In the genomic region with DNA sequence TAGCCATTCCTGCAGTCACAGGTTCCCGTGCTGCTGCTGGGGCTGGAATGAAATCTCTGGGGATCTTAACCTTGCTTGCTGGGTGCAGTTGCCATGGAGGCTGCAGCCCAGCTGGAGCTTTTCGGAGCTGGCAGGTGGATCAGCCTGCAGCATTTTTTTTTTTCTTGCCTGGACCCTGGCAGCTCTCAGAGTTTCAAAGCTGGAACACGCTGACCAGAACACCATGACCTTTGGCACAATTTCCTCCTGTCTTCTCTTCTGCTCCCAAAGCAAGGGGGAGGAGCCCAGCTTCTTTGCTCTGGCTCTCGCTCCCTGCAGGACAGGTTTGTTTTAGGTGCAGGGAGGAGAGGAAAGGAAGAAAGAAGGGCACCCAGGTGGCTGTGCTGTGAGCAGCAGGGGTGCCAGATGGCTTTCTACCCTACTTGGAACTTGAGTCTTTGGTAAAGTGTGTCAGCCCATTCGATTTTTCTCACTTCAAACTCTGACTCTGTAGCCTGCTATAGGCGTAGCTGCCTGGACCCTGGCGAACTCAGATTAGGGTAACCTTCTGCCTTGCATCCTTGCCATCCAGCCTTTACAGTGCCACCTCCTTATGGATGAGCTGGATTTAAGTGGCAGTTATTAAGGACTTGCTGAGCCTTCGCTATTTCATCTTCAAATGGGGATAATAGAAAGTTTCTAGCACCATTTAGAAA, we compare ENCODE assay signal across 8 mouse cellular contexts.
DNase-seq lines count a peak whose midpoint lies in the region.

No protein-coding gene starts in this region.

- DNase-seq in thymus, postnatal 14 days: peak; percentile 9
- DNase-seq in thymus, postnatal 10 days (ENCODE audit: low spot score in 2 of 2): no peak
- DNase-seq in fat pad, adult 2 months (ENCODE audit: extremely low read depth, low read depth, low spot score): peak; percentile 94
- DNase-seq in heart, postnatal 14 days: peak; percentile 59 to 71
- peak; percentile 31 for DNase-seq in layer of hippocampus, adult 9-11 months
- peak; percentile 76 for DNase-seq in lung, postnatal 25 days (ENCODE audit: low spot score)
- peak; percentile 35 for DNase-seq in urinary bladder, adult 2 months (ENCODE audit: low spot score)
- DNase-seq in spleen, postnatal 14 days (ENCODE audit: low spot score in 2 of 2): no peak

- intact Hi-C loops in heart, postnatal 14 days (cut with DNase I): no loop called here

Comparison
In these comparisons a context has a peak if more than half of its experiments do, and no peak if none do; other contexts are left out.
1. DNase-seq: peak in thymus, postnatal 14 days (single experiment), fat pad, adult 2 months (single experiment), heart, postnatal 14 days (2 of 2), layer of hippocampus, adult 9-11 months (single experiment), lung, postnatal 25 days (single experiment) and urinary bladder, adult 2 months (single experiment); none in thymus, postnatal 10 days (0 of 2) and spleen, postnatal 14 days (0 of 2).